Mouse (Mus musculus) frontal cortex, postnatal 25 days (tissue): ENCODE data around the gene Ifnar2.

ENCODE experiments used
- DNase-seq, 2 experiments: peaks; one replicate each; pipeline ENCODE4 v3.0.0; 2022; ENCODE audit warnings: low spot score in 2 of 2

Ifnar2 gene

DNA sequence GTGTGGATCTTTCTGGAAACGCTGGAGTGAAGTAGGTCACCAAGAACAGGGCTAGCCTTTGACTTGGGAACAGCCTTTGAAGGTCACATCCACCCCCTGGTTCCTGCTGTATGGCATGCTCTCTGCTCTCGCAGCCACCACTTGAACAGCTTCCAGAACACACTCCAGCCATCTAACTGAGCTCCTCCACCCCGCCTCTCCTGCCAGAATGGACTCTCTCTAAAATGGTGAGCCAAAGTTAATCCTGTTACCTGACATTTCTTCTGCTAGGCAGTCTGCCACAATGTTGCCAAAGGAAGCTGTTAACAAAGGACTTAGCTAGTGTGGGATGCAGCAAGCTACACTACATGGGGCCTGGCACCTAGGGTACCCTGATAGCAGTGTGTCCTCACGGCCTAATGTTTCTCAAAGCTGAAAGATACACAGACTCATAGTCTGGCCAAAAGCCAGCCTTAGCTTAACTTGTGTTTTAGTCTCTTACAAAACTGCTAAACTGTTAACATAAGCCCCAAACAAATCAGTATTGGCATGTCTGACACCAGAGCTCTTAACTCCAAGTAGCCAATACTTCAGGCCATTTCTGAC is 22.3 kb downstream of the Ifnar2 start:
- no peak for DNase-seq

DNA sequence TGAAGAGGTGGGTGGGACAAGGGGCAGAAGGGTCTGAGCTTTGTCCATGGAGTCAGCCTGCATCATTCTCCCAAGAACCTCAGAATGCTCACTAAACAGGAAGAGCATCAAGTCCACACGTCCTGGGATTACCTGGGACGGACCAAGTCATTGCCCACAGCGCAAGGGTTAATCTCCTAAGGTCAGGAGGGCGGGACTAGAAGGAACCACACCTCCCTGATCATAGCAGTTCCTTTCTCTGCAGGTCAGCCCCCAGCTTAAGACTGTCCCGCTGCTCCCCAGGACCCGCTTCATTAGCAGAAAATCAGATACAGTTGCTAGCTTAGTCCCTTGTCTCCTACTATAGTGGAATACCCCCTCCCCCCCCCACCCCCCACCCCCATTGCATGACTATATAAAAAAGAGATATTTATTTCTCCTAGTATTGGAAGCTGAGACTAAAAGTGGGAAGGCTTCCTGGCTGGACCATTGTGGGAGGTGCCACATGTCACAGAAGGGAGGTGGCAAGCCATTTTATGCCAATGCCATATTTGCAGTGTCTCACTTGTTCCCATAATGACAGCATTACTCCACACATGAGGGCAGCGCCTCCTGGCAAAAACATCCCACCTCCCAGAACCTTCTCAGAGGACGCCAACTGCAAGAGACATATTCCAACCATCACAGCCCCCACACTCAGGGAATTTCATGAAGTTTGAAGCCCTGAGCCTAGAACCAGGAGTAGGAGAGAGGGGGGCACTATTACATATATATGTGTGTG is 23.2 kb downstream of the Ifnar2 start:
- no peak for DNase-seq

DNA sequence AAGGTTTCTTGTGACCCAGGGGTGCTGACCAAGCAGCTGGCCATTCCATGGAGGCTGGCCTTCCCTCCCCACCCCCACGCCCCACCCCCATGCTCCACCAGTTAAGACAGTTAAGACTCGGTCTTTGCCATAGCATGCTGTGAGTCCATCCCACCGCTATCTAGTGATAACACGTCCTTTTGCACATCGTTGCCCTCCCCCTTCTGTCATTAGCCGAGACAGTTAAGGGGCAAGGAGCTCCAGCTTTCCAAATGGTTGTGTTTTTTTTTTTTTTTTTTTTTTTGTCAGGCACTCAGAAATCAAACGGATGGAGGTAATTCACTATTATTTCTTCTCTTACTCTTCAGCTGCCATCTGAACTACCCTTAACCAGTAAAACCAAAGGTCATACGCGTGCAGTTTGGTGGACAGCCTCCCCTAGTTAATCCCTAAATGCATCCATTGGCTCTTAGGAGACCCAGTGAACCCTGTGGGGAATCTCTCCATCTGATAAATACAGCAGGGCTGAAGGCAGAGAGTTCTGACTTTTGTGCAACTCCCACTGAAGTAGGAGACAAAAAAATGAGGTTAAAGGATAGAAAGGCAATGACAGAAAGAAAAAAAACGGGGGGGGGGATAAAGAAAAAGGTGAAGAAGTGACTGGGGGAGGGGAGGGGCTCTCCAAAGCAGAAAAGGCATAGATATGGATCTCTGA is 24.4 kb downstream of the Ifnar2 start:
- DNase-seq, result no peak

DNA sequence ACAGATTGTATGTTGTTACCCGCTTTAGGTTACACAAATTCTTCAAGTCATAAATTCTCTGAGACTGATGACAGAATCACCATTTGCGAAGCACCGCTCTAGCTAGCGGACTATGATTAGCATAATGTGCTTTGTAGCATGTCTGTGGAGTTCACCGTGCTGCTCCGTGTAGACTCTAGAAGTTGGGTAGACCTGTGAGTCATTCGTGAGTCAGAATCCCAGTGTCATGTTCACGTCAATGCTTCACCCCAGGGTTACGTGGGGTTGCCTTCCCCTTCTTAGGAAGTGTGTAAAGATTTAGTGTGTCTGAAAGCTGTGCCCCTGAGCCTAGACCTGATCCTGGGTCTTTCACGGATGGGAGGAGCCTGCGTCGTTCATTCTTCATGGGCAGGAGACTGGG is 25.4 kb downstream of the Ifnar2 start:
- DNase-seq, result no peak

DNA sequence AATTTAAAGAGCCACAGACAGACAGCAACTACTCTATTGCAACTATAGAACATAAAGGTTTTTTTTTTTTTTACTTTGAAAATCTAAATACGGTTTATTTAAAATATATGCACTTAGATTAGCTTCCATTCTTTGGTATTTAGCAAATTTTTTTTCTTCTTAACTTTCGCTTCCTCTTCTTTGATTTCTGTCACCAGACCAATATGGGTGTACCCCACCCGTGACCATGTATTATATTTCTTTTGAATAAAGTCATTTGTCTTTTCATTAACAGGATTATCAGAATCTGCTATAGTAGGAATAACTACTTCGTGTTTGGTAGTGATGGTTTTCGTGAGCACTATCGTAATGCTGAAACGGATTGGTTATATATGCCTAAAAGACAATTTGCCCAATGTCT is 26.4 kb downstream of the Ifnar2 start:
- DNase-seq, result no peak

DNA sequence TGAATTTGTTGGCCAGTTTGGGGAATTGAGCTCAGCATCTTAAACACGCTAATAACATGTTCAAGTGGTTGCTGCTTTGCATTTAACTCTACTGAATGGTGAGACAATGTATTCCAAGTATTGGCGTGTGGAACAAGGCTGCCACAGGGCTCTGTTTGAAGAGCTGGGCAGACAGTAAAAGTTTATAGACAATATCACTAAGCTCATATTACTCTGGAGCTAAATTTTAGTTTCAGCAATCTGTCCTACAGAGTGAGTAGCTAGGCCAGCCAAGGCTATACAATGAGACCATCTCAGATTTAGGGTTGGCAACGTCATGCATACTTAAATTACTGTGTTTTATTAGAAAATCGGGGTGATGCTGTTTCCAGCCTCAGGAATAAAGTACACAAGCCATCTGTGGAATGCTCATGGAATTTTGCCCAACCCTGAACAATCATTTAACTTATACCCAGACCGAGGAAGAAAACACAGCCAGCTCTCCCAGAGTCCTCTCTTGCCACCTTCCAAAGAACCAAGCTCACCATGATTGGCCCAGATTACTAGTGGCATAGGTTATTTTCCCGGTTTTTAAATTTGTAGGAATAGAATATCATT is 29.1 kb downstream of the Ifnar2 start:
- DNase-seq, result no peak

DNA sequence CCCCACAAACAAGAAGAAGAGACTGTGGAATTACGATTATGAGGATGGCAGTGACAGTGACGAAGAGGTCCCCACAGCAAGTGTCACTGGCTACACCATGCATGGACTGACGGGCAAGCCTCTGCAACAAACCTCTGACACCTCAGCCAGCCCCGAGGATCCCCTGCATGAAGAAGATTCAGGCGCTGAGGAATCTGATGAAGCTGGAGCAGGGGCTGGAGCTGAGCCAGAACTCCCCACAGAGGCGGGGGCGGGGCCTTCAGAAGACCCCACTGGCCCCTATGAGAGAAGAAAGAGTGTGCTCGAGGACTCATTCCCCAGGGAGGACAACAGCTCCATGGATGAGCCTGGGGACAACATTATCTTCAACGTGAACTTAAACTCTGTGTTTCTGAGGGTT is 31.2 kb downstream of the Ifnar2 start:
- no peak for DNase-seq

DNA sequence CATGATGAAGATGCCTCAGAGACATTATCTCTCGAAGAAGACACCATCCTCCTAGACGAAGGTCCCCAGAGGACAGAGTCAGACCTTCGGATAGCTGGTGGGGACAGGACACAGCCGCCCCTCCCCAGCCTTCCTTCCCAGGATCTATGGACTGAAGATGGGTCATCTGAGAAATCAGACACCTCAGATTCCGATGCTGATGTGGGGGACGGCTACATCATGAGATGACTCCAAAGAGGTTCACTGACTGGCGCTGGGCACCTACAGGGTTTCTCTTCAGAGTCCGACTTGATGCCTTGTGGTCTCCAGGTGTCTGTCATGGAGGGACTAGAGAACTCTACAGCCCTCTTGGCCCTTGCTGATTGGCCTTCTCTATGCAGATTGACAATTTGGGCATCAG is 31.6 kb downstream of the Ifnar2 start:
- DNase-seq, result no peak

DNA sequence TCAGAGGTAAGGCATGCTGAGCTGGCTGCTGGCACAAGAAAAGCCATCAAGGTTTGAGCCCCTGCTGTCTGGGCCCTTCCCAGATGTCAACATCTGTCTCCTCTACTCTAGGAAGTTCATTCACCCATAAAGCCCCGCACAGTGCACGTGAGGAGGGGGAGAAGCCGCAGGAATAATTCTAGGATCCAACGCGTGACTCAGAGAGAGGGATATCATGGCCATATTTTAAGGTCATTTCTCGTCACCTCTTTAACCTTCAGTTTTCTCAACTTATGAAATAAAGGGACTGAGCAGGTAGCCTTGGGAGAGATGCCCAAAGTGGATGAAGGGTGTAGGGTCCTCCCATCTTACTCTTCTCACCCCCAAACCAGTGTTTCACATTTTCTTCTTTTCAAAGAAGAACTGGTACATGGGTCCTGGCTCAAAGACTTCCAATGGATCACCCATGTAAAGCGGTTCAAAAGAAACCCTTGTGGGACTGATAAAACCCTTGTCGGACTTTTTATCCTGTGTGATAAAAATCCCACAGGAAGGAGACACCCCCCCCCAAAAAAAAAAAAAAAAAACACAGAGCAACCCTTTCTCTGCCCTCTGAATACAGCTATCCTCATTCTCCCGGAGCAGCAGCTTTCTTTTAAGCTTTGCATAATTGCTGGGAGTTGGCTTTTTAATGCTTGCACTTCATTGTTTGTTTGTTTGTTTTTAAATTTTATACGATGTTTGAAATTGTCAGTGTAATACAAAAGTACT is 32.4 kb downstream of the Ifnar2 start:
- DNase-seq, result no peak

DNA sequence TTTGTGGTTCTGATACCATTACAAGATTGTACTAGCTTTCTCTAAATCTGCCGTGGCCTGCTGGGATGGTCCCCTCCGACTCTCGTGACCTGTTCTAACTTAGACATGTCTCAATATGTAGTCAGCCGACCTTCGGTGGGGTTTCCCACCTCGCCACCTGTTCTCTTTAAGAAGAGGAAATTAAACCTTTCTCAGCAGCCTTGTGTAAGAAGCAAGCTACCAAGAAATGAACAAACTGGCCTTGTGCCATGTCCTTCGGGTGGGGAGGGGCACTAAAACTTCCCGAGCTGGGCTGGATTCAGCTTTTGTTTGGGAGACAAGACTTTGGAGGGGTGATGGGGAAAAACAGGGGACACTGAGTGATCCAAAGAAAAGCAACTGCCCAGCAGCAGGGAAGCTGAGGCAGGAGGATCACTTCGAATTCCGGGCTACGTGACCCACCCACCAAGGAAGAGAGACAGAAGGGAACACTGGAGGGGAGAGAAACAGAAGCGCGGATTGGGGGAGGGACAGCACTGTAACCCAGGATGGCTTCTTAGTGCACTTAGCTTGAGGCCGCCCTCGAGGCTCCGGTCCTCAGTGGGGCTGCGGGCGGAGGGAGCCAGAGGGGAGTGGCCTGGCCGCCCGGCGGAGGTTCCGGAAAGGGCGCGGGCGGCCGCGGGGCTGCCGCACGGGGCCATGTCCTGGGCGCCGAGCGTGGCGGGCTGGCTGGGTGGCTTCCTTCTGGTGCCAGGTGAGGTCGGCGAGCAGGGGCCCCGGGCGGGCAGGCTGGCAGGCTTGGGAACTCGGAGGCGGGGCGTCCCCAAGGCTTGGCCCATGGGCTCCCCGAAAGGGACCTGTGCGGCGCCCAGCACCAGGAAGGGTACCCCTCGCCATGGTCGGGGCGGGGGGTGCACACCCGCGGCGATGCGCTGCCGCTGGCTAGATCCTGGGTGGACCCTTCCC is 33.3 kb downstream of the Ifnar2 start, which contains the start of gene Il10rb:
Il10rb (plus strand) TSS at position 525 of the 945 bp plus-strand sequence.
- peak; percentile 12 to 18 for DNase-seq

DNA sequence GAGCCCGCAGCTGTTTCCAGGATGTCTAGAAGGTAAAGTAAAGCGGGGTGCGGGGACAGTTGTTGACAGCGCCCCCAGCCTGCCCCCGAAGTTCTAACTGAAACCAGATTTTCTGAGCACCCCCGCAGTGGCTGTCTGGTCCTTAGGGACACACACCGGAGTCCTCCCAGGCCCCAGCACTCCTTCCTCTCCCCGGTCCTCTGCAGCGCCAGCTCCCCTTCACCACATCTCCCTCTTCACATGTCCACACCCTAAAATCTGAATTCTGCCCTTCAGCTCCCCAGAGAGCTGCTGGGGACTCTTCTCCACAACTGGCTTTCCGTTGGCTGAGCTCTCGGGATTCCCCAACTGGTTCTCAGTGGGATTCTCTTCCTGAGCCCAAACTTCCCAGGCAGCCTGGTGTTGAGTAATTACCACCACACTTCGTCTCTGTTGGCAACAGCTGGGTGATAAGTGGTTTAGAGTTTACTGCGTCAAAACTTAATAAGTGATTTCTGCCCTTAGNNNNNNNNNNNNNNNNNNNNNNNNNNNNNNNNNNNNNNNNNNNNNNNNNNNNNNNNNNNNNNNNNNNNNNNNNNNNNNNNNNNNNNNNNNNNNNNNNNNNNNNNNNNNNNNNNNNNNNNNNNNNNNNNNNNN is 34.1 kb downstream of the Ifnar2 start:
- DNase-seq, result peak in 1 of 2 experiments; percentile 13

DNA sequence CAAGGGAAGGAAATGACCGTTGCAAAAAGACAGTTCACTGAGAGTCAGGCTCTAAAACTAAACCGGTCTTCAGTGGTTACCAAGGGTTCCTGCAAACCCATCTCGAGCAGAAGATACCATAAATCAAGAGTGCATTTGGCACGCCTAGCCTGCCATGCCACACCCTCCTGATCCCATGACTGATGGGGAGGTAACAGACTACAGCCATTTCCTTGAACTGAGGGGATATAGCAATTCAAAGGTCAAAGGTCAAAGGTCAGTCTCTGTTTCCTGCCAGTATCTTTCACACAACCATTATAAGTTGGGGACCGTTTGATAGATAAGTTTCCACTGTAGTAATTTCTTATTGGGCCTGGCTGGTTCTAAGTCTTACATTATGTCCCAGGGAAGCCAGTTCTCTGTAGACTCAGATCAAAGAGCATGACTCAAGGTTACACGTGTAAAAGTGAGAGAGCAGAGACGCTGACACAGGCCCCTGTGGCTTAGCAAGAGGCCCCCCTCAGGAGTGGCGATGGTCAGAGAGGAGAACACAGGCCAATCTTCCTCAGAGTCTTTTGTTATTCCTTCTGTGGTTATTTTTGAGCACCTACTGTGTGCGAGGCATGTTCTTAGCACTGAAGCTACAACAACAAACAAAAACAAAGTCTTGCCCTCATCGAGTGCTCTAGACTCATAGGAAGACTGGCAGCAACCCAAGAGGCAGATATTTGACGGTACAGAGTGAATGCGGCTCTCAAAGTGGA is 40.7 kb downstream of the Ifnar2 start:
- DNase-seq, result no peak

DNA sequence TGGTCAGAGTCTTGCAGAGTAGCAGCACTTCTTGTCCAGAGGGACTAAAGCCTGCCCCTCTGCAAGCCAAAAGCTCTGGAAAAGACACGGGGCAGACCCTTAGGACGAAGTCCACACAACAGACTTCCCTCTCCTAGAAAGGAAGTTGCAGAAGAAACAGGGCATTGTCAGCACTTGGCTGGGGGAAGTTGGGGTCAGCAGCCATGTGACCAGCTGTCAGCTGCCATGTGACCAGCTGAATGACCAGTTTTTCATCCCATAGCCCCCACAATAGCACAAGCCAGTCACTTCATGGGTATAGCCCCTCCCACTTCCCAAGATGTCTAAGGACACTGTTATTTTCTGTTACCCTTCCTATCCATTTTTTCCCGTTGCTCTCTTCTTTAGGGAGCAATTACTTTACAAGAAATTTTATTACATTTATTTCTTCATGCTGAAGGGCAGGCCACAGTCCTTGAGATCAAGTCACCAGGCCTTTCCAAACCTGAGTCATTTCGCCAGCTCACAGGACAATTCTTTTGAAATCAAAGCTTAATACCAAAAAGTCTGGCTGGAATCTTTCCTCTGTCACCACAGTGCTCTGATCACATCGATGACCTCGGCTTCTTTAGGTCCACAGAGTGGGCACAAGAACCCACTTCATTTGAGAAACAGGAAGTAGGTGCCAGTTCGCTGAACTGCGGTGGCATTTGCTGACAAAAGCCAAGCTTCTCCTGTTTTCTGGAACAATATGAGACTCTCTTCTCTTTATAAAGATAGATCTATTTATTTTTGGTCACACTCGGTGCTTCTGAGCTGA is 43.0 kb downstream of the Ifnar2 start:
- DNase-seq, result no peak

DNA sequence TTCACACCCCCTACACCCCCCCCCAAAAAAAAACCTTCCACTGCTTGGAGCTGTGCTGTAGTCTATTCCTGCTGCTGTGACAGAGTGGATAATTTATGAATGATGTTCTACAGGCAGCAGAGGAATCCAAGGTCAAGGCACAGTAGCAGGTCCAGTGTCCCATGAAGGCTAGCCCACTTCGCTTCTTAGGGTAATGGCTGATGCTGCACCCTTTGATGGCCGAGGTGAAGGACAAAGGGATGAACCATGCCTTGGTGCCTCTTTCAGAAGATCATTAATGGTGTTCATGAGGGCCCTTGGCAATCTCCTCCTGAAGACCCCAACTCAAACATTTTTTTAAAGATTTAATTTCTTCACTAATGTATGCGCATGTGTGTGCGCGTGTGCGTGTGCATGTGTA is 43.8 kb downstream of the Ifnar2 start:
- no peak for DNase-seq

DNA sequence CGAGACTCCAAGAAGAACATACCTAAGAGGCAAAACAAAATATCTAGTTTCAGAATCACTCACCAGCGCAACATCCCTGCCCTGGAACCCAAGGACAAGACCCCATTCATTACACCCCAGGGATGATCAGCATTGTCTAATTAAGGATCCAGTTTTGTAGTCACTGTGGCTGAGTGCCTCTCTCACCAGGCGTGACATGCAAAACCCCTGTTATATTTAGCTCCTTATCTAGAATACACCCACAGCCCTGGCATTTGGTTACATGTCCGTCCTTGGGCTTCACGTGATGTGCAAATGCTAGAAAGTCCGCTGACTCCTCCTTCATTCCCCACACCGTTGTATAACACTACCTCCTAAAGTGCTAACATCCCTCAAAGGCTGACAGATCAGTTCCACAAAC is 44.4 kb downstream of the Ifnar2 start:
- DNase-seq, result no peak

DNA sequence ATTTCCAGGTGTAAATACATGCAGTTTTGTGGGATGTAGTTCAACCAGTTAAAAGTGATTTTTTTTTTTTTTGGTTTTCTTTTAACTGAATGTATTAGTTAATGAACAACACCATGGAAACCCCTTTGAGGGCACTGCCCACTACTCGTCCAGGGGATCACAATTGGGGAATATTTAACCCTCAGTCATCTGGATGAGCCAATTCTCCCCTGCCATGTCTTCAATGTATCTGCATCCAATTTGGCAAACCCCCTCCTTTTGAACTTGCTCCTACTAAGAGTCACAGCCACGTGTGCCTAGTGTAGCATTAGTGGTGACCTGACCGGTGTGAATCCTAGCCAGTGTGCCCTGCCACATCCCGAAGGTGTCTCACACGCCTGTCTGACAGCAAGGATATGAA is 45.9 kb downstream of the Ifnar2 start:
- no peak for DNase-seq

DNA sequence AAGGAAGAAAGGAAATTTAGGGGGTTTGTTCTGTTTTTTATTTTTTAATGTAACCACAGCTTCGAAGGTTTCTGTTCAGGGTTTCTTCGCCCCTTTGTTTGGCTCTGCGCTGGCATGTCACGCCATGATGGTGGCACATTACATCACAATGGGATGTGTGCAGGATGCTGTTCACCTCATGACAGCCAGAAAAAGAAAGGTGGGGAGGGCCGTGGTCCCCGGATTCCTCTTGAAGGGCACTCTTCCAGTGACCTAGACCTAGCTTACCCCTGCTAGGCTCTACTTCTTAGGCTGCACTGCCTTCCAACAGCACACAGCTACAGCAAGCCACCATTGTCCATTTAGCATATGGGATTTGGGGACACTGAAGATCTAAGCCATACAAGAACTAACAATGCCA is 53.2 kb downstream of the Ifnar2 start:
- DNase-seq, result no peak

DNA sequence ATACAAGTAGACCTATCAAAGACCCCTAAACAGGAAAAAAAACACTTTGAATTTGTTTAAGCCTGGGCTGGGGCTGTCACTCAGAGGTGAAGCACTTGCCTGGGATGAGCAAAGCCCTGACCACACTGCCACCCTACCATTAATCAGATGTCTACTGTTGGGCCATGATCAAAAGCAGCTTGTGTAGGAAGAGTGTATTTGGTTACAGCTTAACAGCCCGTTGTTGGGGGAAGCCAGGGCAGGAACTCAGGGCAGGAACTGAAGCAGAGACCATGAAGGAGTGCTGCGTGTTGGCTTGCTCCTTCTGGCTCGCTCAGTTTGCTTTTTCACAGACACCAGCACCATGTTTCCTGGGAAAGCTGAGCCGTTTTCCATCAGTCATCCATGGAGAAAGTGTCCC is 54.0 kb downstream of the Ifnar2 start:
- no peak for DNase-seq

DNA sequence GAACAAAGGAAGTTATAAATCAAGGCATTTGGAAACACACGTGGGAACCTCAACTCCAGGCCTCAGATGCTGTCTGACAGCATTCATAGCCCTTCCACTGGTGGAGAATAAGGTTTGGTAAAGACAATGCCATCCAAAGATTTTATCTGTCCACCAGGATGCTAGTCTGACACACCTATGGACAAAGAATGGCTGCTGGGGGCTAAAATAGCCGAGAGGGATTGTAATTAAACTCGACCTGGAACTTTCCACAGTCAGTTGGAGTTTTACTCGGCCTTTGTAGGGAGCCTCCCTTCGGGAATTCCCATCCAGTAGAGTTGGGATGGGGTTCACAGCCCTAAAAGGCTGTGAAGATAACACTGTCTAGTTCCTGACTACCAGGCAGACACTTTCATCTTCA is 54.9 kb downstream of the Ifnar2 start:
- DNase-seq, result no peak
